Mouse (Mus musculus) liver, embryonic 14.5 days (tissue): ENCODE results near the gene Pom121l2.

ENCODE experiments used
- CTCF ChIP-seq: IDR thresholded peaks from 2 replicates; pipeline ENCODE4 v1.5.1; 2016; ENCODE audit warnings: antibody characterized with exemption, low read depth, control low read depth
- EP300 ChIP-seq: IDR thresholded peaks from 2 replicates; pipeline ENCODE4 v1.6.1; 2016; ENCODE audit warnings: antibody characterized with exemption, low read depth

- TF ChIP-seq CTCF (no peak), EP300 (no peak)
These were observed 27.7 kb downstream of the Pom121l2 start for GRCm38 (mm10) chr13:22008707-22009106.
